Mouse (Mus musculus) right cerebral cortex, postnatal 36 days (tissue): ENCODE results near the gene Lgals3bp.
"Not testable (repeated sequence)": the region's sequence is repeated elsewhere in the genome, so short reads cannot be mapped to it uniquely, and the experiment has no call there.

ENCODE experiments used
- DNase-seq, 2 experiments: peaks; one replicate each; pipeline ENCODE4 v3.0.0; 2022; ENCODE audit warnings: low spot score in 2 of 2, mixed read lengths in 1 of 2

The Lgals3bp gene

GRCm38 (mm10) chr11:118401195-118401594 lies 697 bp downstream of the Lgals3bp start:
- no peak for DNase-seq

DNA sequence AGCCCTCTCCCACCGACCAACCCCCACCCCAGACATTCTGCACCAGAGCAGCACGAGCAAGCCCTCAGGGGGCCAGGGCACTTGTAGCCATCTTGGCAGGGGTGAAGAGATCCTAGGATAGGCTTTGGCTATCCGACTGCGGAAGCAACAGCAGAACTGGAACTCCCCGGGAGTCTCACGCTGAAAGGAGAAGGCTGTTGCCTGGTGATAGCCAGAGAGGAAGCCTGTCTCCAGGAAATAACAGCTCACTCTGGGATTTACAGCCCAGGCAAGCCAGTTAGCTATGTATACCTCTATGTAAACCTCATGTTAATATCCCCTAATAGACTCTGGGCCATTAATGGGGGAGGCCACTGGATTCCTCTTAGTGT lies 1.3 kb downstream of the Lgals3bp start:
- no peak for DNase-seq

DNA sequence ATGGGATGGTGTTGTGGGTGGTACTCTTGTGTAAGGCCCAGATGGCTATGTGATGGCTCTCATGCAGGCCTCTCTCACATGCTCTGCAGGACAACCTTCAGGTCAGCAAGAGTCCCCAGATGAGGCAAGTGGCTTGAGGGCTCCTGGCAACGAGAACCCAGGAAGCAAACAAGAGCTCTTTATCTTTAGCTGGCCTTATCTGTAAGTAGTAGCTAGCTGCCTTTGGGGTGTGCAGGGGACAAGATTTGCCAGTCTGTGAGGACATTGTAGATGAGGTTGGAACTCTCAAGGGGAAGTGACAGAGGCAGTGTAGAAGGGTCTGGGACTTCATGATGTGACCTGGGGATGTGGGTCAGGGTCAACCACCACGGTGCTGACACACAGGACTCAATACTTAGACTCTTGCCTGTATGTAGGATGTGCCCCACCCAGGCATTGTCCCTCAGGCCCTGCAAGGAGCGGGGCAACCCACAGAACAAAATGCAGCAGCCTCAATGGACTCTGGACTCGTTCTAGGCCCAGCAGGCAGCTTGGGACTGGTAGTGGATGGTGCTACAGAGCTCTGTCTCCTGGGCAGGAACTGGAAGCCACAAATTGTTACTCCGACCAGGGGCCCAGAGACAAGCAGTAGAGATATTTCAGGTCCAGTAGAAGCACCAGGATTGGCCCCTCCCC lies 1.9 kb downstream of the Lgals3bp start:
- DNase-seq = no peak

DNA sequence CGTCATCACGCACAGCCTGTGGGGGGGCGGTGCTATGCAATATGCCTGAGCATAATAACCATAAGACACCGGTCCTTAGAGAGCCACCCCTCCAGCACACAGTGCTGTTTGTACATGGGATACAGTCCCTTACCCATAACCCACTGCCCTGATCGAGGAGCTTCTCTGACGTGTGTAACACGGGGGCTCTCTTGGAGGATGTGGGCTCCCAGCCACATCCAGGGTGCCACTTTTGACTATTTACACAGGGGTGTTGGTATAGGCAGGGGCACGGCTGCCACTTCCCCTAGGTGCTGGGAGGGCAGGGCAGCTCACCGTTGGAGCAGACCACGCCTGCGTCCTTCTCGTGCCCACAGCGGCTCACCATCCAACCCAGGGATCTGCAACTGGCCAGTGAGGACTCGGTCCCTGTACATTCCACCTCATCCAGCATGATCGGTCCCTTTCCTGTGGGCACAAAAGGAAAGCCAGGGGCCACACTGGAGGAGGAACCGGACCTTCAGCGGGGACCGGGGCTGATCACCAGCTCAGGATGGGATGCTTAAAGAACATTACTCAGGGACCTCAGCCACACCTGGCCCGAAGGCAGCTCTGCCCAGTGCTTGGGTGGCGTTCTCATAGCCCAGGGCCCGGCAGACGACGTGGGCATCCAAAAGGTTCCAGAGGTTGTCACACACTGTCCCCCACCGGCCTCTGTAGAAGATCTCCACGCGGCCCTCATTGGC lies 3.9 kb downstream of the Lgals3bp start:
- DNase-seq = no peak

DNA sequence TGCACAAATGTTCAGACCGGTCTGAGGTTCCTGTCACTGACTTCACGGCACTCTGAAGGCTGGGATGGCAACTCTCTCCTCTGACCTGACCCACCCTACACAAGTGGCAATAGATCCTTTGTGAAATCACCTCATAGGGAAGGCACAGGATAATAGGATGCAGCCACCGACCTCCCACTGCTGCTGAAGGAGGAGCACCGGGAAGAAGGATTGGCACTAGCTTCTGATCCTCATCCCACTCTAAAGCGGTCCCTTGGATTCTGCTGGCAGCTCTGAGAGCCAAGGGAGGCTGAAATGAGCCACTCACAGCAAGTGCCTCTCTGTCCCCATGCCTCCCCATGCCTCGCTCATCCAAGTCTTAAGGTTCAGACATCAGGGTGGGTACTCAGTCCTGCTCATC lies 7.4 kb downstream of the Lgals3bp start:
- DNase-seq = no peak

DNA sequence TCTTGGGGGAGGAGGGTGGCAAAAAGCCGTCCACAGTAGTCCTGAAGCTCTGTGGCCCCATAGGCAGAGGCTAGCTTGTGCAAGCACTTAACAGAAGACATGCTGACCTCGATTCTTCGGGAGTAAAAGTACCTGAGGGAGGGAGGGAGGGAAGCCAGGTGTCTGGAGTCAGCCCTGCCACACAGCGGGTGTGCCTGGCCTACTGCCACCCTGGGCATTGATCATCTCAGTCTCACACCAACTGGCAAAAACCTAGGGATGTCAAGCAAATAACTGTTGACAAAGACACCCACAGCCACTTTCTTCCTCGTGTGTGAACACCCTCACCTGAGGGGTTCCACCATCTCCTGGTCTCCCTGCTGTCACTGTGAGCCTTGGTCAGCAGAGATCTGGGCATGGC lies 7.9 kb downstream of the Lgals3bp start:
- DNase-seq = no peak

- DNase-seq = not testable (repeated sequence)
These were observed 14.1 kb downstream of the Lgals3bp start for GRCm38 (mm10) chr11:118387816-118388215.

GRCm38 (mm10) chr11:118379251-118380009 lies 22.5 kb downstream of the Lgals3bp start:
- peak; percentile 42 to 70 for DNase-seq

GRCm38 (mm10) chr11:118378656-118379055 lies 23.2 kb downstream of the Lgals3bp start:
- no peak for DNase-seq

GRCm38 (mm10) chr11:118376323-118376722 lies 25.6 kb downstream of the Lgals3bp start:
- DNase-seq = not testable (repeated sequence)

GRCm38 (mm10) chr11:118375881-118376280 lies 26.0 kb downstream of the Lgals3bp start:
- DNase-seq = no peak

DNA sequence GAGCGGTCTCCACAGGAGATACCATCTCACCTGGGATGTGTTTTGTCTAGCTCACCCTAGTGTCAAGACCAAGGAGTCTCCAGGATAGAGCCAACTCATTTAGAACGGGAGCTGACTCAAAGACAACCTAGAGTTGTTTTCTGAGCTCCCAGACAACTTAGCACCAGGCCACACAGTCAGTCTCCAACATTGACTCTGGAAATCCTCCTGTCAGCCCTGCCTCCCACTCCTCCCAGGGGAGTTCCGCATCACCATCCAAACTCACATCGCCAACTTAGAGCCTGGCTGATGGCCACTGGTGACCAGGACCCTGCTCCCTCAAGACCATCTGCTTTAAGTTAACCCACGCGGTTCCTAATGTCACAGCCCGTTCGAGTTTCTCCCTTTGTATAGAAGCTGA lies 26.4 kb downstream of the Lgals3bp start:
- DNase-seq = no peak

DNA sequence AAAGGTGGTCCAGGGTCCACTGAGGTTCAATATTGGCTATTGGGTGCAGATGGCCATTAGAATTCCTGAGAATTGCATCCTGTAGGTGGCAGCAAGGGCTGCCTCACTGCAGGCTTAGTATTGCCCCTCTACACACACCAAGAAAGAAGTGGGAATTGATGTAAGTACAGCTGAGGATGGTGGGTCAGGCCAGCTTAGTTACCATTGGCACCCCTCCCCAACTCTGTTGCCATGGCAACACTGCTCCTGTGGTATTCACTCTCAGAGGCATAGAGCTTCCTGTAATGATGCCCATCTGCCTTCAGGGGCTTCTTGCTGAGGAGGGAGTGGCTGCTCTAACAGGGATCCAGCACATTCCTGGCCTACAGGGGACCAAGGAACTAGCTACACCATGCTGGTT lies 26.9 kb downstream of the Lgals3bp start:
- DNase-seq = no peak

- DNase-seq = no peak
These were observed 27.4 kb downstream of the Lgals3bp start for GRCm38 (mm10) chr11:118374506-118374905.

GRCm38 (mm10) chr11:118372641-118373040 lies 29.3 kb downstream of the Lgals3bp start:
- no peak for DNase-seq

DNA sequence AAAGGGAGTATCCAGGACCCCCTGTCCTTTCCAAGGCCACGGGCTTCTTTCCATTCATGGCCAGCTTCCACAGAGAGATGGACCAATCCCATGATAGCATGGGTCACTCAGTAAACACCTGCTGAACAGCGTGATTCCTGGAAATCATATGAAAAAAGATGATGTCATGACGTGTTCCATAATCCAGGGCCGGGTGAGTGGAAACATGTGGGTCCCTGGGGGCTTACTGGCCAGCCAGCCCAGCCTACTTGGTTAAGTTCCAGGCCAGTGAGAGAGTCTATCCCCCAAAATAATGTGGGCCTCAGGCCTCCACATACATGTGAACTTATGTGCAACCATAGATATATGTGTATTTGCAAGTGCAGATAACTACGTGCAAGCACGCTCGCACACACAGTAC lies 30.0 kb downstream of the Lgals3bp start:
- DNase-seq = no peak

DNA sequence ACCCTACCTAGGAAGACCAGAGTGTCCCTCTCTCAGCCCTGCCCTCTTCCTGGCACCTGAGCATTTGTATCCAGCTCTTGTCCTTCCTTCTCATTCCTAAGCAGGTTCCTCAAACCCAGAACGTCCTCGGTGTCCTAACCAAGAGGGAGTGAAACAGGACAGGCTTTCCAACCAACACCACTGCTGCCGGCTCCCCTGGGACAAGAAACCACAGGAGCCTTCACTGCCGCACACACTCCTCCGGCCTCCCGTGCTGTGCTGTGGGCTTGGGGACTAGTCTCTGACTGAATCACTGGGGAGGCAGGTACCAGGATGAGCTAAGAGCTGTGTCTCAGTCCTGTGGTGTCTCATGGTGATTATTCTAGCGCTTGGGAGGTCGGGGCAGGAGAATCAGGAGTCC lies 32.2 kb downstream of the Lgals3bp start:
- no peak for DNase-seq

DNA sequence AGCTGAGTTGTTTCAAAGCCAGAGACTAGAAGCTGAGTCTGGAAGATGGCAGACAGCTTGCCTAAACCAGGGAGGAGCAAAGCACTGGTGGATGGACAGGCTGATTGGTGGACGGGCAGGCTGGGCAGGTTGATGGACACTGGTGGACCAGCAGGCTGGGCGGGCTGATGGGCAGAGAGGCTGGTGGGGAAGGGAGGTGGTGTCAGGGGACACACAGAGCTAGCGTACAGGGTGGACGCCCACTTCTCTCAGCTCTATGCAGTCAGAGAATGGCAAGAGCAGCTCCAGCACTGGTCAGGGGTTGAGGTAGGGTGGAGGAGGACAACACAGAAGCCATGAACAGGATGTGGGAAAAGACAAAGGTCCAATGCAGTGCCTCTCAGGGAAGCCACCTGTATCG lies 32.6 kb downstream of the Lgals3bp start:
- DNase-seq = no peak

DNA sequence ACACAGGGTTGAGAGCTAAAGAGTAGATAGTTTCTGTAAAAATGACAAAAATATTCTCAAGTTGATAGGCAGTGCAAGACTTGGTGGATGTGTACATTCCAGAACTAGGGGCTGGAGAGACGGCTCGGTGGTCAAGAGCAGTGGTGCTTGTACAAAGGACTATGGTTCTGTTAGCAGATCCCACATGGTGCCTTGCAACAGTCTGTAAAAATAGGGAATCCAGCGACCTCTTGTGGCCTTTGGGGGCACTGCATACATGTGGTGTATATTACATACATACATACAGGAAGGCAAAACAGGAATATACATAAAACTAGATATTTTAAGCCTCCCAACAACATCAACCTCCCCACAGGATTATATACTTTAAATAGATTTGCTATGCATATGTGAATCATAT lies 33.6 kb downstream of the Lgals3bp start:
- DNase-seq = no peak

DNA sequence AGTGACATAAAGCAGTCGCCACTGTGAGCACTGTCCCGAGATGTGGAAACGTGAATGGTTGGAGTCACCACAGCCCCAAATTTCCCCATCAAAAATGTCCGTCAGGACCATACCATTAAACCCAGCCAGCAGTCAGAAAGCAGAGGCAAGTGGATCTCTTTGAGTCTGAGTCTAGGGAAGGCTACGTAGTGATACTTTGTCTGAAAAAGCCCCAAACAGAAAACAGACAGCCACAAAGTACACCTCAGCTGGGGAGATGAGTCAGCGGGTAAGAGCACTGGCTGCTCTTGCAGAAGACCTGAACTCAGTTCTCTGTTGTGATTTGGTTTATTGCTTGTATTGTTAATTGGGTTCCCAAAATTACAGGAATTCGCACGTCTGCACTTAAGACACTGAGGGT lies 35.3 kb downstream of the Lgals3bp start:
- DNase-seq = no peak

GRCm38 (mm10) chr11:118366108-118366507 lies 35.8 kb downstream of the Lgals3bp start:
- no peak for DNase-seq

GRCm38 (mm10) chr11:118365171-118365570 lies 36.7 kb downstream of the Lgals3bp start:
- DNase-seq = no peak

GRCm38 (mm10) chr11:118364021-118364420 lies 37.9 kb downstream of the Lgals3bp start:
- DNase-seq = no peak
